Mouse (Mus musculus): ENCODE results near the gene Mbnl2. TPM values are rescaled to one million over a fixed set of nuclear protein-coding genes. Genes with fewer than 3 reads are reported as not detected.

Mbnl2 gene
- total RNA-seq, 2 experiments from 2014 or later = 269 to 316 TPM

Other genes starting within 250 kb of the Mbnl2 start
- gene Oxgr1, start 233.2 kb upstream of the Mbnl2 start, total RNA-seq (2021) = not detected
- gene Rap2a, start 202.8 kb downstream of the Mbnl2 start, total RNA-seq (2021) = 1 to 10 TPM; 4.1 to 4.8 TPM

Measured in gastrocnemius, postnatal 25 days (tissue).